Mouse (Mus musculus): ENCODE data around the gene Sec61a1. TPM values are rescaled to one million over a fixed set of nuclear protein-coding genes. Genes with fewer than 3 reads are reported as not detected.

Gene Sec61a1
- total and polyA plus RNA-seq, 3 experiments: 111 to 277 (median 161) TPM

DNA sequence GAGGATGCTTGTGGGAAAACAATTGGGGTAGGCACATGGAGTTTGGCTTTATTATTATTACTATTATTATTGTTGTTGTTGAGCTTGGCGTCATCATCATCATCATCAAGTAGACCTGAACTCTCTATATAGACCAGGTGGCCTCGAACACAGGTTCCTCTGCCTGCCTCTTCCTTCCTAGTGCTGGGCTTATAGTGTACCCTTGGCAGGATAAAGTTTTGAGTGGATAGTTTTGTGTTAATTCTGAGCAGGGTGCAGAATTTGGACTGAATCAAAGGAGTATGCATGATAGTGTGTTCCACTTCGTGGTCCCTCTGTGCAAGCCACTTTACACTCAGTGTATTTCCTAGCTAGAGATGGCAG is 18.3 kb downstream of the Sec61a1 start:
- Histone ChIP-seq H3K9me3 (replicated peaks; ENCODE audit: insufficient read depth, low read length) (no peaks in the 10 kb centered on the region), H3K36me3 (ENCODE audit: control insufficient read depth in 1 of 2, insufficient read depth in 2 of 2, low read length in 2 of 2) (peaks cover 2 to 21% of the 10 kb centered on the region in 2 experiments), H3K79me2 (ENCODE audit: control insufficient read depth, insufficient read depth, low read length, poor library complexity) (no peaks in the 10 kb centered on the region), H3K4me3 (ENCODE audit: control insufficient read depth in 1 of 2, insufficient read depth in 1 of 2, low read depth in 2 of 2, low read length in 2 of 2) (peak overlapping the region; percentile 44 to 47; a peak in 3 of 4 replicates), H3K27ac (ENCODE audit: control insufficient read depth, low read depth, low read length) (no peak overlapping the region; the same call in 1 of the 2 replicates), H3K9ac (ENCODE audit: control insufficient read depth, low read depth, low read length, poor library complexity, severe bottlenecking) (peak overlapping the region; percentile 65), H3K27me3 (ENCODE audit: control insufficient read depth in 1 of 2, insufficient read depth in 2 of 2, low read length in 2 of 2) (no peaks in the 10 kb centered on the region), H3K4me1 (ENCODE audit: control insufficient read depth in 1 of 2, insufficient read depth in 2 of 2, low read length in 2 of 2) (peaks cover 11 to 39% of the 10 kb centered on the region in 2 experiments)
- TF ChIP-seq ZMIZ1 (IDR thresholded peaks at IDR 0.05; ENCODE audit: low read depth, low read length) (no peak), EP300 (IDR thresholded peaks at IDR 0.05; ENCODE audit: low read depth in 1 of 2, low read length in 2 of 2) (0 out of 4 replicates have a peak, but pooled peaks of 1 of the 2 experiments have one; percentile 31), GATA1 (IDR thresholded peaks at IDR 0.05; ENCODE audit: low read depth, low read length) (peak; percentile 44), MAZ (IDR thresholded peaks at IDR 0.05; ENCODE audit: low read depth, low read length) (0 out of 2 replicates have a peak, but pooled peaks have one; percentile 12)
- DNase-seq (ENCODE audit: low read depth, low spot score): peak; percentile 27

DNA sequence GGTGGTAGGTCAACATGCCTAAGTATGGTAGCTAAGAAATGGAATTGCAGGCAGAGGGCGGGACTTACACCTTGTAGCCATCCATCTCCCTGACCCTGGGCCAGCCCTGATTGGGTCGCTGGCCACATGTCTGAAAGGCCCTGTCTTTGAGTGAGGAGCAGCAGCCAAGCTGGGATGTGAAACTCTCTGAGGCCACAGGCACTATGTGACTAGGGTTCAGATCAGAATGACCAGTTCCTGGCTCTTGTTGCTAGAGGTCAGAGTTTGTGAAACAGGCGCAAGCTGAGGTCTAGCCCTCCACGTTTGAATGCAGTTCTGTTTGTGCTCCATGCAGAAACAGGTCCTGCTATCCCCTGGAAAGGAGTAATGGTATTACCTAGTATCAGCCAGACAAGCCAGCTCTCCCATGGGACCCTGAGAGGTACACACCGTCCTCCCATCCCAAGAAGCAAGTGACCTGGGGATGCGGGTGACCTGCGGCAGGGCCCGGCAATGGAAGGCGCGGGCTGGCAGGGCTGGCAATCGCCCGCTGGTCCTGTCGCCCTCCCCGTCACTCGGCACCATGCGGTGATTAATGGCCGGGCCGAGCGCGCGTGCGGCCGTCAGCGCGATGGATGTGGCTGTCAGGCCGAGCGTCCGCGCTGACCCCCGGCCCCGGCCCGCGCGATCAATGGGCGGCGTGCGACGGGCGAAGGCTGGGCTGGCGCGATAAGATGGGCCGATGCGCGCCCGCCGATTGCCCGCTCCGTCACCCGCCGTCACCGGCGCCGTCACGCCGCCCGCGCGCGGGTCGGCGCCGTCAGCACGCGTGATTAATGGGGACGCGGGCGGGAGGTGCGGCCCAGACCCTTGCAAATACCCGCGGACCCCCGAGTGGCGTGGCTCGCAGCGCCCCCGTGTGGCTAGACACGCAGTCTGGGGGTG is 19.0 kb downstream of the Sec61a1 start:
- H3K27ac ChIP-seq (ENCODE audit: control insufficient read depth, low read depth, low read length): peak overlapping the region; percentile 1

DNA sequence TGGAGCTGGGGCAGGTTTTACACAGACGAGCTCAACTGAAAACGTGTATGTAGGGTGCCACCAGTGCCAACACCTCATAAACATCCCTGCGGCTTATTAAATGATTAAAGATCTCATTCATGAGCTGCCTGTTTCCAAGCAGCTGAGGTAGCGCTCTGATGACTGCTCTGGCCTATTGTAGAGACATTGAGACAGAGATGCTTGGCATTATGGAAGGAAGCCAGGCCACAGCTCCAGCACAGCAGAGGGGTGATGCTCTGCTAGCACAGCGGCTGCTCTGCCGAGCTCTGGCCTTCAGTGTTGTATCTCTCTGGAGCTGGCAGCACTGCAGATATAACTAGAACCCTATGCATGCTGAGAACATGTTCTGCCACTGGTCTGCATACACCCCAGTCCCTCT is 25.0 kb downstream of the Sec61a1 start:
- H3K36me3 ChIP-seq (ENCODE audit: control insufficient read depth in 1 of 2, insufficient read depth in 2 of 2, low read length in 2 of 2): peaks cover 0 to 4% of the 10 kb centered on the region in 2 experiments; a peak in 2 of 4 replicates
- no peaks in the 10 kb centered on the region for H3K27me3 ChIP-seq (ENCODE audit: control insufficient read depth in 1 of 2, insufficient read depth in 2 of 2, low read length in 2 of 2)
- H3K4me3 ChIP-seq (ENCODE audit: control insufficient read depth in 1 of 2, insufficient read depth in 1 of 2, low read depth in 2 of 2, low read length in 2 of 2): no peak overlapping the region
- H3K9me3 ChIP-seq (replicated peaks; ENCODE audit: insufficient read depth, low read length): no peaks in the 10 kb centered on the region
- H3K4me1 ChIP-seq (ENCODE audit: control insufficient read depth in 1 of 2, insufficient read depth in 2 of 2, low read length in 2 of 2): no peaks in the 10 kb centered on the region
- no peak for DNase-seq (ENCODE audit: low read depth, low spot score)
- no peak overlapping the region for H3K27ac ChIP-seq (ENCODE audit: control insufficient read depth, low read depth, low read length)
- H3K79me2 ChIP-seq (ENCODE audit: control insufficient read depth, insufficient read depth, low read length, poor library complexity): no peaks in the 10 kb centered on the region
- no peak overlapping the region for H3K9ac ChIP-seq (ENCODE audit: control insufficient read depth, low read depth, low read length, poor library complexity, severe bottlenecking)
- TF ChIP-seq RCOR1 (IDR thresholded peaks at IDR 0.05; ENCODE audit: low read depth, low read length): no peak
- no peak for TF ChIP-seq USF2 (IDR thresholded peaks at IDR 0.05; ENCODE audit: borderline replicate concordance in 1 of 2, insufficient read depth in 1 of 2, low read depth in 1 of 2, low read length in 2 of 2)
- TF ChIP-seq TAL1 (IDR thresholded peaks at IDR 0.05; ENCODE audit: low read length): no peak
- no peak for TF ChIP-seq SIN3A (IDR thresholded peaks at IDR 0.05; ENCODE audit: low read length)
- TF ChIP-seq MAX (IDR thresholded peaks at IDR 0.05; ENCODE audit: low read length): no peak
- TF ChIP-seq KAT2A (conservative IDR thresholded peaks at IDR 0.05; ENCODE audit: low read depth, low read length): no peak
- TF ChIP-seq TCF12 (IDR thresholded peaks at IDR 0.05; ENCODE audit: low read depth, low read length): no peak
- TF ChIP-seq CHD2 (IDR thresholded peaks at IDR 0.05; ENCODE audit: low read length): no peak
- TF ChIP-seq NRF1 (IDR thresholded peaks at IDR 0.05; ENCODE audit: insufficient read depth, low read depth, low read length, poor library complexity, severe bottlenecking): no peak
- no peak for TF ChIP-seq USF1 (IDR thresholded peaks at IDR 0.05; ENCODE audit: low read depth, low read length)
- no peak for TF ChIP-seq MXI1 (IDR thresholded peaks at IDR 0.05; ENCODE audit: low read depth, low read length)
- TF ChIP-seq MAZ (IDR thresholded peaks at IDR 0.05; ENCODE audit: low read depth, low read length): no peak
- TF ChIP-seq GABPA (IDR thresholded peaks at IDR 0.05; ENCODE audit: low read depth, low read length): no peak

More for the DNA sequence above, 19.0 kb downstream of the Sec61a1 start:
- Histone ChIP-seq H3K9me3 (replicated peaks; ENCODE audit: insufficient read depth, low read length) (no peaks in the 10 kb centered on the region), H3K27me3 (ENCODE audit: control insufficient read depth in 1 of 2, insufficient read depth in 2 of 2, low read length in 2 of 2) (no peaks in the 10 kb centered on the region), H3K4me3 (ENCODE audit: control insufficient read depth in 1 of 2, insufficient read depth in 1 of 2, low read depth in 2 of 2, low read length in 2 of 2) (peak overlapping the region; percentile 44 to 47), H3K4me1 (ENCODE audit: control insufficient read depth in 1 of 2, insufficient read depth in 2 of 2, low read length in 2 of 2) (peaks cover 11 to 39% of the 10 kb centered on the region in 2 experiments), H3K79me2 (ENCODE audit: control insufficient read depth, insufficient read depth, low read length, poor library complexity) (no peaks in the 10 kb centered on the region), H3K36me3 (ENCODE audit: control insufficient read depth in 1 of 2, insufficient read depth in 2 of 2, low read length in 2 of 2) (peaks cover 1 to 21% of the 10 kb centered on the region in 2 experiments), H3K9ac (ENCODE audit: control insufficient read depth, low read depth, low read length, poor library complexity, severe bottlenecking) (peak overlapping the region; percentile 65)
- peak; percentile 13; the same call in 1 of the 2 replicates for TF ChIP-seq SIN3A (IDR thresholded peaks at IDR 0.05; ENCODE audit: low read length)
- TF ChIP-seq USF2 (IDR thresholded peaks at IDR 0.05; ENCODE audit: borderline replicate concordance in 1 of 2, insufficient read depth in 1 of 2, low read depth in 1 of 2, low read length in 2 of 2): no peak
- TF ChIP-seq RCOR1 (IDR thresholded peaks at IDR 0.05; ENCODE audit: low read depth, low read length): no peak
- TF ChIP-seq SMC3 (IDR thresholded peaks at IDR 0.05; ENCODE audit: low read depth, low read length): peak; percentile 60
- TF ChIP-seq MAX (IDR thresholded peaks at IDR 0.05; ENCODE audit: low read length): no peak
- peak; percentile 52 for TF ChIP-seq RAD21 (IDR thresholded peaks at IDR 0.05; ENCODE audit: low read depth, low read length)
- TF ChIP-seq CTCF (IDR thresholded peaks at IDR 0.05 in 2 of 3, conservative IDR thresholded peaks at IDR 0.05 in 1 of 3; ENCODE audit: control insufficient read depth in 1 of 3, insufficient read depth in 1 of 3, low read depth in 2 of 3, low read length in 3 of 3, poor library complexity in 1 of 3, severe bottlenecking in 1 of 3): peak; percentile 41 to 89 (median 70); a peak in 5 of 6 replicates
- no peak for TF ChIP-seq KAT2A (conservative IDR thresholded peaks at IDR 0.05; ENCODE audit: low read depth, low read length)
- TF ChIP-seq TAL1 (IDR thresholded peaks at IDR 0.05; ENCODE audit: low read length): peak; percentile 34; the same call in 1 of the 2 replicates
- TF ChIP-seq MAZ (IDR thresholded peaks at IDR 0.05; ENCODE audit: low read depth, low read length): 0 out of 2 replicates have a peak, but pooled peaks have one; percentile 66
- TF ChIP-seq E2F4 (IDR thresholded peaks at IDR 0.05; ENCODE audit: borderline replicate concordance, low read depth, low read length): no peak
- no peak for TF ChIP-seq MYB (IDR thresholded peaks at IDR 0.05; ENCODE audit: low read depth, low read length)
- no peak; the same call in 1 of the 2 replicates for TF ChIP-seq MXI1 (IDR thresholded peaks at IDR 0.05; ENCODE audit: low read depth, low read length)
- no peak for TF ChIP-seq ZNF384 (IDR thresholded peaks at IDR 0.05; ENCODE audit: low read depth, low read length)
- no peak for TF ChIP-seq NELFE (IDR thresholded peaks at IDR 0.05; ENCODE audit: low read depth, low read length)
- TF ChIP-seq POLR2AphosphoS2 (IDR thresholded peaks at IDR 0.05; ENCODE audit: low read length): no peak
- no peak for TF ChIP-seq CHD2 (IDR thresholded peaks at IDR 0.05; ENCODE audit: low read length)
- TF ChIP-seq NRF1 (IDR thresholded peaks at IDR 0.05; ENCODE audit: insufficient read depth, low read depth, low read length, poor library complexity, severe bottlenecking): no peak
- DNase-seq (ENCODE audit: low read depth, low spot score): peak; percentile 57
